Mouse (Mus musculus) kidney, postnatal 36 days (tissue): ENCODE results near the gene Hoxa13.

Source experiments
- DNase-seq, 2 experiments: peaks; one replicate each; pipeline ENCODE4 v3.0.0; 2021 to 2022; ENCODE audit warnings: mixed read lengths in 2 of 2

The Hoxa13 gene

GRCm38 (mm10) chr6:52208072-52208867 lies 52.4 kb downstream of the Hoxa13 start, which contains the start of gene Hoxa6:
TSS of gene Hoxa6 (minus strand) at chr6:52208722.
- peak in 1 of 2 experiments; percentile 90 for DNase-seq
